Mouse (Mus musculus) spleen, embryonic (tissue): ENCODE data around the gene Edem3.
"Not testable (repeated sequence)": the region's sequence is repeated elsewhere in the genome, so short reads cannot be mapped to it uniquely, and the experiment has no call there.

ENCODE experiments used
- CTCF ChIA-PET: fragments of 350-600 bp; sonication (Branson Sonifier 250); formaldehyde crosslinking; loops from one replicate; lab custom pipeline; 2022; lab: Charles Lee

Gene Edem3

DNA sequence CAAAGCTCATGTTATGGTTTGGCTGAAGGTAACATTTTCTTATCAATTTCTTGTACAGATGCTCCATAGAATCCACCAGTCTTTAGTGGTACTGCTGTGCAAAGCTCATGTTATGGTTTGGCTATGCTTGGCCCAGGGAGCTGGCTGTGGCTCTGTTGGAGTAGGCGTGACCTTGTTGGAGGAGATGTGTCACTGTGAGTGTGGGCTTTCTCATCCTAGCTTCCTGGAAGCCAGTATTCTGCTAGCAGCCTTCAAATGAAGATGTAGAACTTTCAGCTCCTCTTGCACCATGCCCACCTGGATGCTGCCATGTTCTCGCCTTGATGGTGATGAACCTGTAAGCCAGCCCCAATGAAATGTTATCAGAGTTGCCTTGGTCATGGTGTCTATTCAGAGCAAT, 5.3 kb upstream of the Edem3 start:
- CTCF ChIA-PET = not testable (repeated sequence)

- CTCF ChIA-PET = no interaction called here
Measured at GRCm38 (mm10) chr1:151752946-151753345, 2.2 kb upstream of the Edem3 start.

GRCm38 (mm10) chr1:151753374-151753929, 1.7 kb upstream of the Edem3 start:
- CTCF ChIA-PET = no interaction called here

DNA sequence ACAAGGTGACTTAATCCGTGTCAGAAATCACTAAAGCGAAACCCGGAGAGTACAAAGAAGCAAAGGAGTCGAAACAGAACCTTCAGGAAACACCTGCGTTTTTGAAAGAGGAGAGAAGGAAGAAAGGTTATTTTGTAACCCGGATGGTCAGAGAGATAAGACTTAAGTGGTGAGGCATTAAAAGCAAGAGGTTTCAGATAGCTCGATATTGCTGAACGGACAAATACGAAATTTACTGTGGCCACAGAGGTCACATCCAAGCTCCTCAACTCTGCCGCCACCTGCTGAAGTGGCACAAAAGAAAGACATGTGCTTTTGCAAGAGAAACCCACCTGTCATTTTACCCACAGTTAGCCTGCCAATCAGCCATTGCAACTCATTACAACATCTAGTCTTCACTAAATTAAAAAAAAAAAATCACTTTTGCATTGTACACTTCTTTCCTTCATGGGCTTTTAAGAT, 1.1 kb upstream of the Edem3 start:
- CTCF ChIA-PET = interaction anchor here (0.6 kb wide), 2 partner anchors 299 to 742 kb away, joined by 4 to 21 read pairs; no protein-coding TSS in a partner anchor

DNA sequence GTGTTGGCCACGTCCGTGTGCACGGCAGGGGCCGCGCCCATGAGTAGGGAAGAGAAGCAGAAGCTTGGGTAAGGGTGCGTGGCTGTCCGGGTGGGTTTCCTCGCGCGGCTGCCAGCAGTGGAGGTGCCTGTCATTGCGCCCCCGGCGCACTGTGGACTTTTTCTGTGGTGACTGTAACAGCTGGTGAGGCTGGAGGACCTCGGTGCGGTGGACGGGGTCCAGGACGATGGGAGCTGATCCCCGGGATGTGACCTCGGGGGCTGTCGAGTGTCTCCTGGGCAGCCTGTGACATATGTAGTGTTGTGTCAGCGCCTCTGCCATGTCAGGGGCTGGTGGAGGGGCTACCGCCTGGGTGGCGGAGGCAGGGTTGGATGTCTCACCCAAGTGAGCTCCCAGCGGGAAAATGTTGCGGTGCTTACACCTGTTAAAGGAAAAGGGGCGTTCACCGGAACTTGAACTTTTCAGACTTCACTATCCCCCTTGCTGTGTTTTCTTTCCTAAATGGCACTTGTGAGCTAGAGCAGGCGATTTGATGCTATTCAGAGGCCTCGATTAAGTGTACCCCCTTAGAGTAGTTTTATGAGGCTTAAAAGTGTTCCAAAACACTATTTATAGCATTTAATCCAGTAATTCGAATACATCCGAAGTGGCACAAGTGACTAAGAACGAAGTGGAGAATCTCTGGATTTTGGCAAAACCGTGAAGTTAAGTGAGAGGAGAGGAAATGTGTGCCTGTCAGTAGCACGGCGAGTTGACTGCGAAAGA, 671 bp downstream of the Edem3 start:
- CTCF ChIA-PET = no interaction called here

DNA sequence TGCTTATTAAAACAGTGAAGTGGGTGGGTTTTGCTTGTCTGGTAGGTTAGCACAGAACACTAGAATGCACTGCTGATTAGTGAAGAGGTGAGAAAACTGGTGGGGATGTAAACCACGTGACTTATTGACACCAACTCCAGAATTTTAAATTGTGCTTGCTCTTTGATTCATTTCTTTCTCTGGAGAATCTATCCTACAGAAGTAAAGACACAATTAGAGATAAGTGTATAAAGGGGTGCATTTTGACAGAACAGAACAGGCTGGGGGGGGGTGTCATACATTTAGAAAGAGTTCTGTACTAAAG, 1.2 kb downstream of the Edem3 start:
- CTCF ChIA-PET = no interaction called here

- CTCF ChIA-PET = interaction anchor here (0.6 kb wide), 1 partner anchor 1364 kb away, joined by 3 read pairs; no protein-coding TSS in a partner anchor
Measured at GRCm38 (mm10) chr1:151758301-151758700, 3.1 kb downstream of the Edem3 start.

GRCm38 (mm10) chr1:151758991-151759390, 3.8 kb downstream of the Edem3 start:
- CTCF ChIA-PET = interaction anchor here (0.6 kb wide), 1 partner anchor 1365 kb away, joined by 3 read pairs; no protein-coding TSS in a partner anchor

GRCm38 (mm10) chr1:151764236-151764635, 9.1 kb downstream of the Edem3 start:
- CTCF ChIA-PET = no interaction called here

DNA sequence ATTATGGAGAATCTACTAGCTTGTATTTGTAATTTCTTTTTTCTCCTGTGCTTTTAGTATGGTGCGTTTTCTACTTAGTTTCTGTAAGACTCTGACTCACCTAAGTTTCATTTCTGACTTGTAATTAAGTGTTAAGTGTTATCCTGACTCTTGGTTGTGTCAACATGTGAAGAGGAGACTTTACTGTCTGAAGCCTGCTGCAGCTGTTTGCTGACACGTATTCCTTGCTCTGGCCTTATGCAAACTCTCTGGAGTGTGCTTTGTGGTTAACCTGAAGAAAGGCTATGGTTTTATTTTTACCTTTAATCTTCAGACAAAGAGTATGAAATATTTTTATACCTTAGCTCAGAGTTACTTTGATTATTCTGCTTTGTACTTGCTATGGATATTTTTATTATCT, 11.0 kb downstream of the Edem3 start:
- CTCF ChIA-PET = no interaction called here

DNA sequence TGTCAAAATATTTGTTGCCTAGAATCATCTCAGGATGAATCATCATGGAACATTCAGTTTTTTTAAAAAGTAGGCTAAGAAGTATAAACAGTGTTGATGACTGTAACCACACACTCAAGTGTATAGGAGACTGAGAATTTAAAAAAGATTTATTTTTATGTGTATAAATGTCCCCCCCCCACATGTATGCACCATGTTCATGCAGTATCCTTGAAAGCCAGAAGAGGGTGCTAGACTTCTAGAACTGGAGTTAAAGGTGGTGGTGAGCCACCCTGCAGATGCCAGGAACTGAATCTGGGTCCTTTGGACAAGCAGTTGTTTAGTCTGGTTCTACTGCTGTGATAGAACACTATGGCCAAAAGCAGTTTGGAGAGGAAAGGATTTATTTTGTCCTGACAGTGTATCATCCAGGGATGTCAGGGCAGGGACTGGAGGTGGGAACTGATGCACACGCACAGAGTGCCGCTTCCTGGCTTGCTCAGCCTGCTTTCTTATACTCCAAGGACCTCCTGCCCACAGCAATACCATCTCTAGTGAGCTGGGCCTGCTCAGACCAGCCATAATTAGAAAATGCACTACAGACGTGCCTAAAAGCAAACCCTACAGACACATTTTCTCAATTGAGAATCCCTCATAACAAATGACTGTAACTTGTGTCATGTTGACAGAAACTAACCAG, 11.9 kb downstream of the Edem3 start:
- CTCF ChIA-PET = no interaction called here

- CTCF ChIA-PET = no interaction called here
Measured at GRCm38 (mm10) chr1:151769200-151769913, 14.2 kb downstream of the Edem3 start.

- CTCF ChIA-PET = no interaction called here
Measured at GRCm38 (mm10) chr1:151777616-151778015, 22.4 kb downstream of the Edem3 start.

DNA sequence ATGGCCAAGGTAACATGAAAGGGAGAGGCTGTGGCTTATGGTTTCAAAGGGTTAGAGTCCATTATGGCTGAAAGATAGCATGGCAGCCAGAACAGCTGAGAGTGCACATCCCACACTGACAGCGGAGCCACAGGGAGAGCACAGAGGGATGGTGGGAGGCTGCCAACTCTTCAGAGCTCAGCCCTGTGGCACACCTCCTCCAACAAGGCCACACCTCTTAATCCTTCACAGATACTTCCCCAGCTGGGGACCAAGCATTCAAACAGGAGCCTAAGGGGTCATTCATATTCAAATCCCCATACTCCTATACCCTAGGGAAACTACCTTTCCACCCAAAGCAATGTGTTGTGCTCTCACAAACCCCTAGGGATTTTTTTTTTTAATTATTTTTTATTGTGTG, 23.4 kb downstream of the Edem3 start:
- CTCF ChIA-PET = no interaction called here

DNA sequence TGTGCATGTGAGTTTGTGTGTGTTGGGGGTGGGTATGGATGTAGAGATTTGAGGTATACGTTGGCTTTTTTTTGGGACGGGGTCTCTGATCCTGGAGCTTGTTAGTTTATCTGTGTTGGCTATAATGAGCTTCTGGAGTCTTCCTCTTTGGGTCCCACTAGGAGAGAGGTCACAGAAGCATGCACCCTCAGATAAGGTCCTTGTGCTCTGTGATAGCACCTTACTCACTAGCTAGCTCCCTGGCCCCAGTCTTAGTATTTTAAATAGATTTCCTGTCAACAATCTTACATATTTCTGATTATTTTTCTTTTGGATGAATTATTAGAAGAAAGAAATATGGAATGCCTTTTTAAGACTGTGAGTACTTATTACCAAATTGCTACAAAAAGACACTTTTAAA, 24.1 kb downstream of the Edem3 start:
- CTCF ChIA-PET = no interaction called here

GRCm38 (mm10) chr1:151781447-151781846, 26.3 kb downstream of the Edem3 start:
- CTCF ChIA-PET = interaction anchor here (0.6 kb wide), 1 partner anchor 320 kb away, joined by 6 read pairs; no protein-coding TSS in a partner anchor

DNA sequence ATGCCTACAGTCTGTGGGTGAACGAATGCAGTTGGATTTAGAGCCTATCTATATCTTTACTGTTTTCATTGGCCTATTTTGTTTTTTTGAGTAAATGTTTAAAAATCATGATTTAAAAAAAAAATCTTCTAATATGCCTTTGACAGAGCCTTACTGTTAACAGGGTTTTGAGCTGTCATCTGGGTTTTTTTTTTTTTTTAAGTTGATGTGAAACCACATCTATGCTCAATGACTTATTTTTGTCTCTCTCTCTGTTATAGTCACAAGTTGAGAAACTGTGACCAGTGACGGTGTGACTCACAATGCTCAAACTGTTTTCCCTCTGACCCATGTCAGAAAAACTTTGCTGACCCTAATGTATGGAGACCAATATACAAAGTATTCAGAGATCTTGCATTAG, 28.2 kb downstream of the Edem3 start:
- CTCF ChIA-PET = no interaction called here

DNA sequence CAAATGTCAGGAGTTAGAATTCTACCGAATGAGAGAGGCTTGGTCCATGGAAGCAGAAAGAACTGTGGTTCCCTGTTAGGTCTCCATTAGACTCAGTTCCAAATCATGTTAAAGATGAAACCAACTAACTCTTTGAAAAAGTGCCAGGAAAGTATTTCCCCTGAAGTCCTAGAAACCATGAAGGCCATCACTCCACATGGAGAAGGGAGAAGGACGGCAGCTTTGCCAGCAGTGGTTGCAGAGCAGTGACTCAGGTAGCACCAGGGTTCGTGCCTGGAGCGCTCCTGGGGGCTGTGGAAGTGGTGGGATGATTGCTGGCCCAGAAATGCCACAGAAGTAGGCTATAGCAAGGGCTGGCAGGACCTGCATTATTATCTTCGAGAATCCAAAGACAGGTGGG, 31.2 kb downstream of the Edem3 start:
- CTCF ChIA-PET = no interaction called here

- CTCF ChIA-PET = no interaction called here
Measured at GRCm38 (mm10) chr1:151789136-151789535, 34.0 kb downstream of the Edem3 start.

- CTCF ChIA-PET = interaction anchor here (0.8 kb wide), 1 partner anchor 351 kb away, joined by 6 read pairs; no protein-coding TSS in a partner anchor
Measured at GRCm38 (mm10) chr1:151792076-151792475, 36.9 kb downstream of the Edem3 start.

DNA sequence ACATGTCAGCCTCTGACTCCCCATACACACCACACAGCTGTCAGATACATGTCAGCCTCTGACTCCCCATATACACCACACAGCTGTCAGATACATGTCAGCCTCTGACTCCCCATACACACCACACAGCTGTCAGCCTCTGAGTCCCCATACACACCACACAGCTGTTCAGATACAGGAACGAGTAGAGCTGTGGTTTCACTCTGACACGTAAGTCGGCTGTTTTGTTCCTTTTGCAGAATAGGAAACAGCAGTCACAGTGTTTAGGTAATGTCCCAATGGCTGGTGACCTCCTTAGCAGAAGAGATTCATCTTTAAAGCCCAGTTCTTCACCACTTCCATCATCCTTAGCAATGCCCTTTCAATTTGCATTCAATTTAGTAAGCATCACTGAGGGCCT, 47.6 kb downstream of the Edem3 start:
- CTCF ChIA-PET = not testable (repeated sequence)

DNA sequence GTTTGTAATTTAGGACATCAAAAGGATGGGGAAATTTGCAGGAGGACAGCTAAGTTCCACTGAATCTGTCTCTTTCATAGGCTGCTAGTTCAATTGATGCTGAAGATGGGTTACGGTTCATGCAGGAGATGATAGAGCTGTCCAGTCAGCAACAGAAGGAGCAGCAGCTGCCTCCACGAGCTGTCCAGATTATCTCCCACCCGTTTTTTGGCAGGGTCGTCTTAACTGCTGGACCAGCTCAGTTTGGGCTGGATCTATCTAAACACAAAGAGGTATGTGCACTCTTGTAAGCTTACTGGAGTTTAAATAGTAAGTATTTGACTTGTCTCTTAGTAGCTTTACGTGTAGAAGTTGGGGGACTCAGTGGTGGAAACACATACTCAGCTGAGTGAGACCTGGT, 52.1 kb downstream of the Edem3 start:
- CTCF ChIA-PET = interaction anchor here (1.1 kb wide), 1 partner anchor 12 kb away, joined by 8 read pairs; no protein-coding TSS in a partner anchor
